Mouse (Mus musculus): ENCODE measurements around the gene Vkorc1l1. TPM values are rescaled to one million over a fixed set of nuclear protein-coding genes. Genes with fewer than 3 reads are reported as not detected.

Gene Vkorc1l1
- total RNA-seq (2014; rRNA removed; ENCODE audit: low replicate concordance), result 17.4 and 30.8 TPM in 2 replicates
- polyA plus RNA-seq (2015; fragmentation: Nextera tagmentation; extraction: Ambion mirVana), result 7.3 and 8.4 TPM in 2 replicates

- Histone ChIP-seq H3K4me3 (ENCODE audit: low read depth, low read length) (peak within 1 kb of the TSS; percentile 62), H3K9me3 (replicated peaks; ENCODE audit: control insufficient read depth, low read length) (no peaks in the 10 kb centered on the region), H3K27ac (ENCODE audit: low read depth) (peak within 1 kb of the TSS; percentile 76), H3K9ac (replicated peaks; ENCODE audit: low read depth, low read length) (peak within 1 kb of the TSS; percentile 75), H3K4me2 (ENCODE audit: low read depth, low read length) (peak within 1 kb of the TSS; percentile 69), H3K27me3 (ENCODE audit: control insufficient read depth, insufficient read depth, low read length) (no peaks in the 10 kb centered on the region), H3K4me1 (ENCODE audit: control insufficient read depth, insufficient read depth) (peaks cover 5% of the 10 kb centered on the region; the same call in 1 of the 2 replicates), H3K36me3 (replicated peaks; ENCODE audit: control insufficient read depth, insufficient read depth, low read length) (no peaks in the 10 kb centered on the region; the same call in 1 of the 2 replicates)
- 1% methylated on average over 54 of the region's 59 CpGs for WGBS
- TF ChIP-seq EP300 (IDR thresholded peaks at IDR 0.05; ENCODE audit: low read depth), result no peak
- no peak for TF ChIP-seq CTCF (IDR thresholded peaks at IDR 0.05; ENCODE audit: low read depth)
- DNase-seq (ENCODE audit: low spot score) (peak; percentile 99), ATAC-seq (ENCODE audit: insufficient read depth, low read depth) (peak; percentile 94)
Measured at GRCm38 (mm10) chr5:129941495-129942045, at the start of gene Vkorc1l1. Gene Vkorc1l1, plus strand, starts transcription at chr5:129941970.

- Histone ChIP-seq H3K27me3 (ENCODE audit: control insufficient read depth, insufficient read depth, low read length) (no peaks in the 10 kb centered on the region), H3K36me3 (replicated peaks; ENCODE audit: control insufficient read depth, insufficient read depth, low read length) (no peaks in the 10 kb centered on the region), H3K27ac (ENCODE audit: low read depth) (no peak within 1 kb of the TSS), H3K4me1 (ENCODE audit: control insufficient read depth, insufficient read depth) (peaks cover 6% of the 10 kb centered on the region), H3K4me3 (ENCODE audit: low read depth, low read length) (peak within 1 kb of the TSS; percentile 61), H3K9ac (replicated peaks; ENCODE audit: low read depth, low read length) (peak within 1 kb of the TSS; percentile 58; the same call in 1 of the 2 replicates), H3K9me3 (replicated peaks; ENCODE audit: control insufficient read depth, low read length) (no peaks in the 10 kb centered on the region), H3K4me2 (ENCODE audit: low read depth, low read length) (peak within 1 kb of the TSS; percentile 93)
- DNase-seq (ENCODE audit: low spot score) (peak; percentile 95), ATAC-seq (ENCODE audit: insufficient read depth, low read depth) (peak; percentile 100)
- WGBS, result 2% methylated on average over 44 of the region's 44 CpGs
- TF ChIP-seq EP300 (IDR thresholded peaks at IDR 0.05; ENCODE audit: low read depth) (no peak), CTCF (IDR thresholded peaks at IDR 0.05; ENCODE audit: low read depth) (no peak)
Measured at GRCm38 (mm10) chr5:129895198-129896088, 46.3 kb upstream of the Vkorc1l1 start, which contains the start of gene Zbed5. Gene Zbed5, plus strand, starts transcription at chr5:129895723.

- DNase-seq (ENCODE audit: low spot score) (no peak), ATAC-seq (ENCODE audit: insufficient read depth, low read depth) (no peak)
- Histone ChIP-seq H3K27me3 (ENCODE audit: control insufficient read depth, insufficient read depth, low read length) (no peaks in the 10 kb centered on the region), H3K27ac (ENCODE audit: low read depth) (no peak within 1 kb of the TSS), H3K4me3 (ENCODE audit: low read depth, low read length) (no peak within 1 kb of the TSS), H3K4me1 (ENCODE audit: control insufficient read depth, insufficient read depth) (peaks cover 6% of the 10 kb centered on the region), H3K9me3 (replicated peaks; ENCODE audit: control insufficient read depth, low read length) (no peaks in the 10 kb centered on the region), H3K9ac (replicated peaks; ENCODE audit: low read depth, low read length) (no peak within 1 kb of the TSS), H3K4me2 (ENCODE audit: low read depth, low read length) (no peak within 1 kb of the TSS), H3K36me3 (replicated peaks; ENCODE audit: control insufficient read depth, insufficient read depth, low read length) (0 out of 2 replicates have a peak, but pooled peaks cover 6% of the 10 kb centered on the region)
- WGBS, result 95% methylated on average over 1 of the region's 1 CpGs
- TF ChIP-seq CTCF (IDR thresholded peaks at IDR 0.05; ENCODE audit: low read depth) (no peak), EP300 (IDR thresholded peaks at IDR 0.05; ENCODE audit: low read depth) (no peak)
Measured at GRCm38 (mm10) chr5:129898449-129898848, 43.3 kb upstream of the Vkorc1l1 start, which contains the start of gene Phkg1. Gene Phkg1, minus strand, starts transcription at chr5:129898549.

- Histone ChIP-seq H3K4me2 (ENCODE audit: low read depth, low read length) (peak overlapping the region; percentile 77), H3K9ac (replicated peaks; ENCODE audit: low read depth, low read length) (peak overlapping the region; percentile 51), H3K4me1 (ENCODE audit: control insufficient read depth, insufficient read depth) (0 out of 2 replicates have a peak, but pooled peaks cover 4% of the 10 kb centered on the region), H3K9me3 (replicated peaks; ENCODE audit: control insufficient read depth, low read length) (no peaks in the 10 kb centered on the region), H3K27ac (ENCODE audit: low read depth) (no peak overlapping the region), H3K4me3 (ENCODE audit: low read depth, low read length) (peak overlapping the region; percentile 58), H3K36me3 (replicated peaks; ENCODE audit: control insufficient read depth, insufficient read depth, low read length) (no peaks in the 10 kb centered on the region), H3K27me3 (ENCODE audit: control insufficient read depth, insufficient read depth, low read length) (no peaks in the 10 kb centered on the region)
- ATAC-seq (ENCODE audit: insufficient read depth, low read depth) (no peak), DNase-seq (ENCODE audit: low spot score) (no peak)
- WGBS, result 28% methylated on average over 4 of the region's 4 CpGs
- no peak for TF ChIP-seq CTCF (IDR thresholded peaks at IDR 0.05; ENCODE audit: low read depth)
- no peak for TF ChIP-seq EP300 (IDR thresholded peaks at IDR 0.05; ENCODE audit: low read depth)
Measured at GRCm38 (mm10) chr5:129907775-129908174, 34.0 kb upstream of the Vkorc1l1 start.

- Histone ChIP-seq H3K4me3 (ENCODE audit: low read depth, low read length) (peak within 1 kb of the TSS; percentile 58), H3K4me2 (ENCODE audit: low read depth, low read length) (peak within 1 kb of the TSS; percentile 77), H3K9me3 (replicated peaks; ENCODE audit: control insufficient read depth, low read length) (no peaks in the 10 kb centered on the region), H3K36me3 (replicated peaks; ENCODE audit: control insufficient read depth, insufficient read depth, low read length) (no peaks in the 10 kb centered on the region), H3K27me3 (ENCODE audit: control insufficient read depth, insufficient read depth, low read length) (no peaks in the 10 kb centered on the region), H3K9ac (replicated peaks; ENCODE audit: low read depth, low read length) (peak within 1 kb of the TSS; percentile 51), H3K4me1 (ENCODE audit: control insufficient read depth, insufficient read depth) (0 out of 2 replicates have a peak, but pooled peaks cover 4% of the 10 kb centered on the region), H3K27ac (ENCODE audit: low read depth) (peak within 1 kb of the TSS; percentile 82)
- DNase-seq (ENCODE audit: low spot score) (peak; percentile 91), ATAC-seq (ENCODE audit: insufficient read depth, low read depth) (peak; percentile 97)
- WGBS, result under 1% methylated on average over 63 of the region's 63 CpGs
- peak; percentile 68; the same call in 1 of the 2 replicates for TF ChIP-seq EP300 (IDR thresholded peaks at IDR 0.05; ENCODE audit: low read depth)
- TF ChIP-seq CTCF (IDR thresholded peaks at IDR 0.05; ENCODE audit: low read depth), result peak; percentile 27
Measured at GRCm38 (mm10) chr5:129908242-129908965, 33.4 kb upstream of the Vkorc1l1 start, which contains the start of gene Nupr1l. Gene Nupr1l, plus strand, starts transcription at chr5:129908540.

Measured in heart, postnatal 0 days (tissue).